Mouse (Mus musculus) retina, postnatal 7 days (tissue): ENCODE data around the gene Olfr1284.
"Not testable (repeated sequence)": the region's sequence is repeated elsewhere in the genome, so short reads cannot be mapped to it uniquely, and the experiment has no call there.

ENCODE experiments used
- DNase-seq: peaks from one replicate; pipeline ENCODE4 v3.0.0-alpha.2; 2012; ENCODE audit warnings: low read depth, low spot score

Olfr1284 gene

GRCm38 (mm10) chr2:111375222-111375621, at the start of gene Olfr1284:
Gene Olfr1284, plus strand, starts transcription at chr2:111375522.
- no peak for DNase-seq

- DNase-seq, result no peak
These were observed 49.1 kb upstream of the Olfr1284 start, which contains the start of gene Olfr1281 for GRCm38 (mm10) chr2:111326220-111326619. Gene Olfr1281, plus strand, starts transcription at chr2:111326520.

DNA sequence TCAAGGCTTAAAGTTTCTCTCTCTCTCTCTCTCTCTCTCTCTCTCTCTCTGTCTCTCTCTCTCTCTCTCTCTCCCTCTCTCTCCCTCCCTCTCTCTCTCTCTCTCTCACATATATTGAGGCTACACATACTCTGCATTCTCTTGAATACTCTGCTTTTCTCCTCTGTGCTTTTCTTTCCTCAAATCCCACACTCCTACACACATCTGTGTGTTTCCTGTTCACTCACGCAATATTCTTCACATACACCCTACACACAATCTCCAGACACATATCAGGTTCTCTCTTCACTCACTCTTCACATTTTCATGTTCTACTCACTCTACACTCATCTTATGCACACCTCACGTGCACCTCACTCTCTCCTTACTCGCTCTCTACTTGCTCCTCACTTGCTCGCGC, 41.6 kb upstream of the Olfr1284 start:
- not testable (repeated sequence) for DNase-seq

DNA sequence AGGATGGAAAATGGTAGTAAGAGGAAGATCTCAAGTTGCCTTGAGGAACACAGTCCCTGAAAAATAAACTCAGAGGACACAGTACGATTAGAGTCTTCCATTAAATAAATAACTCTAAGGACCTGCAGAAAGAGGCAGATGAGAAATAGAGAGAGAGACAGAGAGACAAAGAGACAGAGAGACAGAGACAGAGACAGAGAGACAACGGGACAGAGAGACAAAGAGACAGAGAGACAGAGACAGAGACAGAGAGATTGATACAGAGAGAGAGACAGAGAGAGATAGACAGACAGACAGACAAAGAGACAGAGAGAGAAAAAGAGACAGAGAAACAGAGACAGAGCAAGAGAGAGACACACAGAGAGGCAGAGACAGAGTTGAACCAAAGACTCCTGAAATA, 39.3 kb upstream of the Olfr1284 start, which contains the start of gene Olfr1282:
TSS of gene Olfr1282 (minus strand) at position 101 of the 400 bp plus-strand sequence.
- no peak for DNase-seq

GRCm38 (mm10) chr2:111366490-111366889, 8.8 kb upstream of the Olfr1284 start, which contains the start of gene Olfr1283:
Gene Olfr1283, plus strand, starts transcription at chr2:111366790.
- DNase-seq, result no peak

DNA sequence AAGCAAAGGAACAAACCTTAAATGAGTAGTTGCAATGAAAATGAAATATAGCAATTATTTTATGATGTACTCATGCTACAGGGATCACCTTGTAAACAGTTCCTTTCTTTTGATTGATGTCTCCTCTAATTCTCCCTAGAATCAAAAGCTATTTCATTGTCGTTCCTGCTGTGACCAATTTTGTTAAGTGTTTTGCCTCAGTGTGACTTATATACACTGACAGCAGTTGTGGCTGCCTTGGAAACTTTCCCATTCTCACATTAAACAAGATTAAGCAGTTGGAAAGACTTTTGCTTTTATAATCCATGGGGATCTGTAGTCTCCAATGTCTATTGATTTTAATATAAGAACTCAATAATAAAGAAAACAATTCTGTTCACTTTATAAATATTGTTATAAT, 47.6 kb downstream of the Olfr1284 start, which contains the start of gene Olfr1286:
TSS of gene Olfr1286 (minus strand) at position 185 of the 400 bp plus-strand sequence.
- no peak for DNase-seq
